7 mouse cellular contexts compared by ENCODE assay signal in the genomic region with DNA sequence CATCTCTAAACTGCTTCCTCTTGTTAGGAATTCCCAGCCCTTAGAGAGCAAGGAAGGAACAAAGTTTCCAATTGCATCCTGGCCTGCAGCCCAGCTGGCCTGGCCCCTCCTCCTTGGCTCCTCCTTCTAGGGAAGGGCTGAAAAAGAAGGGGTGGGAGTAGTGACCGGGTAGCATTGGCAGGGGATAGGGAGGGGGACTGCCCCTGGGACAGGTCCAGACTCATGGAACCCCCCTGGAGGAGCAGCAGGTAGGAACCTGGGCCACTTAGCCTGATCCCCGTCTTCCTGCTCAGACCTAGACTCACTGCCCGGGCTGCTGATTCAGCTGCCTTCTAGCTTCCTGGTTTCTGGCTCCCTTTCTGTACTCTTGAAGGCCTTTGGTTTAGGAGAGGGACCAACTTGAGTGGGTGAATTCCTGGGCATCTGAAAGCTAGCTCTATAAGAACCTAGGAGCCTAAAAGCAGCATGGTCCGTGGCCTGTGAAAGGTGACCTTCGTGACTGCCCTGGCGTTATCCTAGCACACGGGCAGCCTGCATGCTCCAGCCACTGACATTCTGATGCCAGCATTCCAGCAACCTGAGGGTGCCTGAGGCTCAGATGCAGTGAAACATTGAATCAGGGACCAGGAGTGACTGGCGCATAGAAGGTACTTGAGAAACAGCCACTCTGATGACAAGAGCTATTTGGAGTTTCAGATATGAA. TPM values are rescaled to one million over a fixed set of nuclear protein-coding genes. Genes with fewer than 3 reads are reported as not detected.
A peak's percentile ranks its signal among the peaks of the same experiment; 100 is the strongest.
DNase-seq lines count a peak whose midpoint lies in the region; ATAC-seq and TF ChIP-seq lines count a peak whose summit lies in the region.

No protein-coding gene starts in this region.

- H3K27ac ChIP-seq in gastrocnemius, adult 2 months, result peak overlapping the region; percentile 83
- no peak overlapping the region for H3K27ac ChIP-seq in hindbrain, embryonic 15.5 days (replicated peaks)
- no peak overlapping the region for H3K27ac ChIP-seq in liver, embryonic 11.5 days (ENCODE audit: low read depth, low read length)

- H3K36me3 ChIP-seq in hindbrain, embryonic 15.5 days, result no peaks in the 10 kb centered on the region
- H3K36me3 ChIP-seq in liver, embryonic 11.5 days (ENCODE audit: control insufficient read depth, insufficient read depth, low read length), result no peaks in the 10 kb centered on the region

- intact Hi-C loops in gastrocnemius, adult 2 months (cut with DNase I), result loop anchor here (5.0 kb wide), 2 partner anchors 47 to 53 kb away; partner anchors contain the start of gene Kdm5c

- H3K9ac ChIP-seq in hindbrain, embryonic 15.5 days, result no peak overlapping the region
- no peak overlapping the region for H3K9ac ChIP-seq in liver, embryonic 11.5 days (ENCODE audit: low read depth, low read length)

- H3K4me1 ChIP-seq in hindbrain, embryonic 15.5 days (replicated peaks), result no peaks in the 10 kb centered on the region
- no peaks in the 10 kb centered on the region for H3K4me1 ChIP-seq in liver, embryonic 11.5 days (replicated peaks; ENCODE audit: control insufficient read depth, insufficient read depth, low read length)

- H3K4me2 ChIP-seq in hindbrain, embryonic 15.5 days, result peak overlapping the region; percentile 26
- H3K4me2 ChIP-seq in liver, embryonic 11.5 days, result peak overlapping the region; percentile 39

- no peaks in the 10 kb centered on the region for H3K9me3 ChIP-seq in hindbrain, embryonic 15.5 days
- H3K9me3 ChIP-seq in liver, embryonic 11.5 days (ENCODE audit: control insufficient read depth, low read length), result no peaks in the 10 kb centered on the region

- H3K27me3 ChIP-seq in hindbrain, embryonic 15.5 days, result peaks cover 42% of the 10 kb centered on the region
- peaks cover 38% of the 10 kb centered on the region for H3K27me3 ChIP-seq in liver, embryonic 11.5 days (replicated peaks; ENCODE audit: control insufficient read depth, insufficient read depth, low read length)

- peak; percentile 75 for ATAC-seq in hindbrain, embryonic 15.5 days (ENCODE audit: low FRiP score, low read depth)
- ATAC-seq in liver, embryonic 11.5 days (replicated peaks; ENCODE audit: low FRiP score), result no peak
- no peak for ATAC-seq in erythroid progenitor cell, adult 5-6 weeks (replicated peaks; ENCODE audit: low FRiP score, poor library complexity, severe bottlenecking)

- WGBS in hindbrain, embryonic 15.5 days, result 54% methylated on average over 8 of the region's 8 CpGs
- WGBS in liver, embryonic 11.5 days, result 58% methylated on average over 8 of the region's 8 CpGs

- peak; percentile 77 for DNase-seq in adrenal gland, postnatal 10 days
- DNase-seq in cerebellum, adult 11 months, result peak; percentile 47
- DNase-seq in gastrocnemius, adult 2 months, result peak; percentile 82
- DNase-seq in liver, embryonic 11.5 days (ENCODE audit: low spot score), result no peak
- DNase-seq in ovary, adult 18-20 months (ENCODE audit: low spot score), result peak; percentile 36

- no peak for TF ChIP-seq CTCF in gastrocnemius, adult 2 months (IDR thresholded peaks at IDR 0.05)

- H3K4me3 ChIP-seq in gastrocnemius, adult 2 months, result peak overlapping the region; percentile 73
- H3K4me3 ChIP-seq in hindbrain, embryonic 15.5 days, result no peak overlapping the region
- no peak overlapping the region for H3K4me3 ChIP-seq in liver, embryonic 11.5 days (ENCODE audit: low read depth, low read length)

RNA-seq across cellular contexts. Expression of gene Iqsec2, which starts 34.9 kb away (rescaled TPM):
- 10 to 100 TPM; 25.3 to 30.0 TPM for total RNA-seq in adrenal gland, postnatal 10 days (2021)
- total RNA-seq in gastrocnemius, adult 2 months (2021), result 10 to 100 TPM; 12.5 to 33.5 TPM
- polyA plus RNA-seq in hindbrain, embryonic 15.5 days (2015; fragmentation: Nextera tagmentation; extraction: Ambion mirVana), result 6.9 and 8.7 TPM in 2 replicates
- 0.86 and 1.8 TPM in 2 replicates for polyA plus RNA-seq in liver, embryonic 11.5 days (2014; fragmentation: Nextera tagmentation; extraction: Ambion mirVana)
- 2.1 TPM in 1 of 2 replicates, not detected in the other for total RNA-seq in erythroid progenitor cell, adult 5-6 weeks (2015; ENCODE audit: low replicate concordance)
- total RNA-seq in erythroid progenitor cell, adult 5-6 weeks (2017; ENCODE audit: low replicate concordance), result under 0.01 TPM in 1 of 2 replicates, not detected in the other

RNA-seq across cellular contexts. Expression of gene Kdm5c, which starts 53.8 kb away (rescaled TPM):
- total RNA-seq in adrenal gland, postnatal 10 days (2021), result 10 to 100 TPM; 52.9 to 72.5 TPM
- total RNA-seq in gastrocnemius, adult 2 months (2021), result 10 to 100 TPM; 19.4 to 33.7 TPM
- 31.0 and 31.3 TPM in 2 replicates for polyA plus RNA-seq in hindbrain, embryonic 15.5 days (2015; fragmentation: Nextera tagmentation; extraction: Ambion mirVana)
- 40.6 and 40.8 TPM in 2 replicates for polyA plus RNA-seq in liver, embryonic 11.5 days (2014; fragmentation: Nextera tagmentation; extraction: Ambion mirVana)
- total RNA-seq in erythroid progenitor cell, adult 5-6 weeks (2015; ENCODE audit: low replicate concordance), result 32.3 and 35.7 TPM in 2 replicates
- 51.4 and 66.9 TPM in 2 replicates for total RNA-seq in erythroid progenitor cell, adult 5-6 weeks (2017; ENCODE audit: low replicate concordance)

Comparison
In these comparisons a context has a peak if more than half of its experiments do, and no peak if none do; other contexts are left out.
1. RNA of gene Iqsec2, which starts 34.9 kb away (total RNA-seq): 12.5 to 33.5 TPM in gastrocnemius, adult 2 months and 25.3 to 30.0 TPM in adrenal gland, postnatal 10 days; under 0.01 to 2.1 TPM in erythroid progenitor cell, adult 5-6 weeks; every median in the first group is over 4 times any median in the second.